Mouse (Mus musculus) testis, adult 2 months (tissue): Measurements from ENCODE around the gene Mtss1l.

ENCODE experiments used
- CTCF ChIP-seq: fragments of 200-500 bp; IDR thresholded peaks from 2 replicates; pipeline ENCODE4 v1.5.1; 2012; ENCODE audit warnings: low read depth, mild to moderate bottlenecking, inconsistent platforms, low read length, moderate library complexity; ENCODE audit not compliant: control insufficient read depth, insufficient read depth, insufficient replicate concordance
- POLR2A ChIP-seq: fragments of 200-500 bp; IDR thresholded peaks from 2 replicates; pipeline ENCODE4 v1.6.1; 2012; ENCODE audit warnings: low read depth, mild to moderate bottlenecking, inconsistent platforms, low read length, moderate library complexity; ENCODE audit not compliant: control insufficient read depth

DNA sequence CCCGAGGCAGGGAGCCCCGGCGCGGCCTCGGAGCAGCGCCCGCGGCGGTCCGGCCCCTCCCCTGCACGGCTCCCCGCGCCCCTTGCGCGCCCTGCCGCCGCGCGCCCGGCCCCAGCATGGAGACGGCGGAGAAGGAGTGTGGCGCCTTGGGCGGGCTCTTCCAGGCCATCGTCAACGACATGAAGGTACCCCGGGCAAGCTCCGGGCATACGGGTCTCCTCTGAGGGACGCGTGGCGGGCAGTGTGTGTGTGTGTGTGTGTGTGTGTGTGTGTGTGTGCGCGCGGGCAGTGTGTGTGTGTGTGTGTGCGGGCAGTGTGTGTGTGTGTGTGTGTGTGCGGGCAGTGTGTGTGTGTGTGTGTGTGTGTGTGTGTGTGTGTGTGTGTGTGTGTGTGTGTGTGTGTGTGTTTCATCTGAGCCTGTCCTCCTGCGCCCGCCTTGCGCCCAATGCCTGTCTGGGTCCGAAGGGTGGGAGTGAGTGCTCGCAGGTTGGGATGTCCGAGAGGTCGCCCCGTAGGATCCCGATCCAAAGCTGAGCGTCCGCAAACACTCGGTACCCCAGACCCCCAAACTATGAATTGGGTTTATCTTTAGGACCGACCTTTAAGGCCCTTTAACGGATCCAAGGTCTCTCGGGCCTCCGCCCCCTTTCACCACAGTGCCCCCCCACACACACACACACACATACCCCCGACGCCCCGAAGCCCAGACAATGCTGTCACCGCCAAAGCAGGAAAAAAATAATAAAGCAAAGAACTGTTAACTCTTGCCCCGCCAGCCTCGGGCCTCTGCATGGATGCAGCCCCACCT lies 534 bp downstream of the Mtss1l start:
- TF ChIP-seq CTCF (no peak), POLR2A (no peak)
